Mouse (Mus musculus) limb, embryonic 12.5 days (tissue): Measurements from ENCODE around the gene Sds. TPM values are rescaled to one million over a fixed set of nuclear protein-coding genes. Genes with fewer than 3 reads are reported as not detected.
A peak's percentile ranks its signal among the peaks of the same experiment; 100 is the strongest.

ENCODE experiments used
- ATAC-seq: fragments of 200-750 bp; cut with Nextera tagmentation; 2 replicates; pipeline ENCODE4 v1.8.0; 2017; ENCODE audit warnings: low read depth, moderate TSS enrichment; ENCODE audit not compliant: insufficient number of reproducible peaks, insufficient read depth, low FRiP score, low TSS enrichment
- H3K27ac ChIP-seq: fragments of 300-500 bp; sonication (generic); 2 replicates; pipeline ENCODE4 v1.5.1; 2016; ENCODE audit warnings: mild to moderate bottlenecking, moderate library complexity
- H3K27me3 ChIP-seq: fragments of 300-500 bp; sonication (generic); 2 replicates; pipeline ENCODE4 v1.6.1; 2016; ENCODE audit warnings: mild to moderate bottlenecking, moderate library complexity
- H3K36me3 ChIP-seq: fragments of 300-500 bp; sonication (generic); 2 replicates; pipeline ENCODE4 v1.6.1; 2016; ENCODE audit warnings: mild to moderate bottlenecking, moderate library complexity
- H3K4me1 ChIP-seq: fragments of 300-500 bp; sonication (generic); replicated peaks from 2 replicates; pipeline ENCODE4 v1.6.1; 2016
- H3K4me2 ChIP-seq: fragments of 300-500 bp; sonication (generic); 2 replicates; pipeline ENCODE4 v1.6.1; 2016; ENCODE audit warnings: mild to moderate bottlenecking, moderate library complexity
- H3K4me3 ChIP-seq: fragments of 300-500 bp; sonication (generic); replicated peaks from 2 replicates; pipeline ENCODE4 v1.5.1; 2016; ENCODE audit warnings: mild to moderate bottlenecking
- H3K9ac ChIP-seq: fragments of 300-500 bp; sonication (generic); replicated peaks from 2 replicates; pipeline ENCODE4 v1.6.1; 2016; ENCODE audit warnings: mild to moderate bottlenecking, moderate library complexity
- H3K9me3 ChIP-seq: fragments of 300-500 bp; sonication (generic); 2 replicates; pipeline ENCODE4 v1.6.1; 2016; ENCODE audit warnings: mild to moderate bottlenecking, moderate library complexity
- WGBS: fragments of 180-500 bp; shearing (Covaris S2); methylation state at CpG from one replicate; pipeline ENCODE4 v1.1.7; 2016; 5-methylcytosine and 5-hydroxymethylcytosine counted together
- polyA plus RNA-seq: library from polyadenylated mRNA; unstranded; fragments of >200 nt; fragmentation: Nextera tagmentation; extraction: Ambion mirVana; gene quantifications from 2 replicates; pipeline ENCODE4 v1.2.1, GENCODE M21; 2016

The Sds gene
- polyA plus RNA-seq, 1 experiment from 2014 or later: not detected

GRCm38 (mm10) chr5:120447305-120447704 is 29.0 kb upstream of the Sds start:
- H3K9ac ChIP-seq: no peak overlapping the region
- H3K27me3 ChIP-seq: peaks cover 73% of the 10 kb centered on the region
- WGBS: 32% methylated on average over 13 of the region's 13 CpGs
- no peak for ATAC-seq
- no peak overlapping the region for H3K4me3 ChIP-seq
- no peak overlapping the region for H3K27ac ChIP-seq
- no peaks in the 10 kb centered on the region for H3K9me3 ChIP-seq
- no peak overlapping the region for H3K4me2 ChIP-seq
- H3K36me3 ChIP-seq: no peaks in the 10 kb centered on the region
- no peaks in the 10 kb centered on the region for H3K4me1 ChIP-seq

DNA sequence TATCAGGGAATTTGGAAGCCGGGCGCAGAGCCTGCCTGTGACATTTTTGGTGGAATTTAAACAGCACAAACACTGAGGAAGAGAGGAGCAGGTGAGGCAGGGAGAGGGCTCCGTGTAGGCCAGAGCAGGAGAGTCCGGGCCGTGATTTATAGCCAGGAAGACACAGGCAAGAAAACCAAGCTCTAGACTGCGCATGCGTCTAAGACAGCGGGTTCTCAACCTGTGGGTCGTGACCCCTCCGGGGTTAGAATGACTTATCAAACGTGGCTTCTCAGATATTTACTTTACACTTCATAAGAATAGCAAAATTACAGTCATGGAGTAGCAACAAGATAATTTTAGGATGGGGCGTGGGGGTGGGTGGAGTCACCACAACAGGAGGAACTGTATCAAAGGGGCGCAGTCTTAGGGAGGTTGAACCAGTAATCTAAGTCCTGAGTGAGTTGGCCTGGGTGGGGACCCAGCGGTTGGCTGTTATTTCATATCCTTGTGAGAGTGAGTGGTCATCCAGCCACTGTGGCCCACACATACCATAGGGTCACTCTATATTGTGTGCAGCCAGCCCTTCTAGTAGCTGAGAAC is 21.5 kb upstream of the Sds start:
- no peak overlapping the region for H3K27ac ChIP-seq
- peaks cover 79% of the 10 kb centered on the region for H3K27me3 ChIP-seq
- ATAC-seq: no peak
- no peak overlapping the region for H3K4me3 ChIP-seq
- H3K4me2 ChIP-seq: no peak overlapping the region; the same call in 1 of the 2 replicates
- H3K4me1 ChIP-seq: peaks cover 5% of the 10 kb centered on the region
- H3K36me3 ChIP-seq: no peaks in the 10 kb centered on the region
- 44% methylated on average over 14 of the region's 14 CpGs for WGBS
- H3K9me3 ChIP-seq: no peaks in the 10 kb centered on the region
- H3K9ac ChIP-seq: no peak overlapping the region

DNA sequence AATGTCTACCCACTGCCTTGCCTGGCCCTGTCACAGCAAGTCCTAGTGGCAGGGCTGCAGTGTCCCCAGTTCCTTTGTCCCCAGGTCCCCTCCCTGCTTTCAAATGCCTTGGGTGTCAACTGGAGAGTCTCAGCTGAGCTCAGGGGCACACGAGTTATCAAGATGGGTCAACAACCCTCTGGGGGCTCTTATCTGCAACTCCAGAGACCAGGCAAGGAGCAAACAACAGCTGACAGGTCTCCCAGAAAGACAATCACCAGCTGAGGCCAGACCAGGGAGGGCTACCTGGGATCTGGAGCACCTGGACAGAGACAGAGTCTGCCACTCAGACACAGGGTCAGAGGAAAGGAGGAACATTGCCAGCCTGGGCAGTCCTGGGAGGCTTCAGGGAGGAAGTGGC is 20.1 kb upstream of the Sds start:
- no peak overlapping the region for H3K27ac ChIP-seq
- H3K4me2 ChIP-seq: no peak overlapping the region
- 19% methylated on average over 1 of the region's 1 CpGs for WGBS
- ATAC-seq: no peak
- no peaks in the 10 kb centered on the region for H3K9me3 ChIP-seq
- H3K4me3 ChIP-seq: no peak overlapping the region
- no peak overlapping the region for H3K9ac ChIP-seq
- peaks cover 75% of the 10 kb centered on the region for H3K27me3 ChIP-seq
- peaks cover 5% of the 10 kb centered on the region for H3K4me1 ChIP-seq
- H3K36me3 ChIP-seq: no peaks in the 10 kb centered on the region

DNA sequence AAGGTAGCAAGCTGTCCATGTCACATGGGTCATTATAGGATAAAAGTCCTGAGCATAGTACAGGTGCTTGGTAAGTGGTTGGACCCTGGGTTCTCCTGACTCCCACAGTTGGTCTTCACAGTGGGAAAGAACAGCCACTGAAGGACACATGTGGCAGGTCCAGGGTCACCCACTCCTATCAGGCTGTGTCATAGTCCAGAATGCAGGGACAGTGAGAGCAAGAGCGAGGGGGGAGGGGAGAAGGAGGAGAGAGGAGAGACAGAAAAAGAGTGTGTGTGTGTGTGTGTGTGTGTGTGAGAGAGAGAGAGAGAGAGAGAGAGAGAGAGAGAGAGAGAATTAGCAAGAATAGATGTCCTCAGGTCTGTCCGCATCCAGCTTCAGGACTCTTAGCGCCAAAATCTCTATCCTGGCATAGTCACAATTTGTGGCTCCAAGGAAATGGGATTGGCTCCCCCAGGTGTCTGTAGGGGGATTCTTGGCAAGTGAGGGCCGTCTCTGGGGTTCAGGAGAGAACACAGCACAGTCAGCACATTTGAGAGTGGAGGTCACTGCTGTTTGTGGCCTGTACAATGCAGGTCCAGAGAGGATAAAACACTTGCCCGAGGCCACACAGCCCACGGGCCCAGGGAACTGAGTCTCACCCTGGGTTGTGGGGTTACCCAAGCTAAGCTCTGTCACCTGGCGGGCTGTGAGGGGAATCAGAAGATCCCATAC is 19.3 kb upstream of the Sds start:
- H3K27ac ChIP-seq: no peak overlapping the region
- no peaks in the 10 kb centered on the region for H3K36me3 ChIP-seq
- WGBS: 53% methylated on average over 7 of the region's 7 CpGs
- no peak overlapping the region for H3K9ac ChIP-seq
- H3K27me3 ChIP-seq: peaks cover 78% of the 10 kb centered on the region
- no peak for ATAC-seq
- no peak overlapping the region for H3K4me2 ChIP-seq
- no peak overlapping the region for H3K4me3 ChIP-seq
- H3K9me3 ChIP-seq: no peaks in the 10 kb centered on the region
- H3K4me1 ChIP-seq: peaks cover 5% of the 10 kb centered on the region

DNA sequence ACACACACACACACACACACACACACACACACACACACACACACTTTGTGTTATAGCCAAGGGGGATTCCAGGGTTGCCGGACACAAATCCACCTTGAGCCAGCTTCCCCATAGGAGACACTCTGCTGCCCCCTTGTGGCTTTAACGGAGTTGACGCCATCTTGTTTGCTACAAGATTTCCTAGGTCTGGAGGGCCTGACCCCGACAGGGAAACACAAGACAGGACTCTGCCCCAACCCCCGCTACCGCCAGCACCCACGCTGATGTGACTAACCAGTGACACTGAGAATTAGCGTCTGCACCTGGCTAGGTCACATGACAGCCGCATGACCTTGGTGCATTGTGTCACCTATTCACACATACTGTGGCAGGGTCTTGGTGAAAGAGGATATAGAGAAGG is 18.7 kb upstream of the Sds start:
- WGBS: 5% methylated on average over 9 of the region's 9 CpGs
- H3K9ac ChIP-seq: no peak overlapping the region
- no peak overlapping the region for H3K4me3 ChIP-seq
- H3K4me2 ChIP-seq: no peak overlapping the region
- no peak overlapping the region for H3K27ac ChIP-seq
- H3K4me1 ChIP-seq: peaks cover 5% of the 10 kb centered on the region
- peaks cover 79% of the 10 kb centered on the region for H3K27me3 ChIP-seq
- no peaks in the 10 kb centered on the region for H3K36me3 ChIP-seq
- no peak for ATAC-seq
- H3K9me3 ChIP-seq: no peaks in the 10 kb centered on the region

- 83% methylated on average over 10 of the region's 10 CpGs for WGBS
- no peak overlapping the region for H3K27ac ChIP-seq
- H3K36me3 ChIP-seq: no peaks in the 10 kb centered on the region
- peaks cover 76% of the 10 kb centered on the region for H3K27me3 ChIP-seq
- H3K9ac ChIP-seq: no peak overlapping the region
- H3K4me1 ChIP-seq: peaks cover 5% of the 10 kb centered on the region
- ATAC-seq: no peak
- no peak overlapping the region for H3K4me2 ChIP-seq
- H3K4me3 ChIP-seq: no peak overlapping the region
- no peaks in the 10 kb centered on the region for H3K9me3 ChIP-seq
Observed at GRCm38 (mm10) chr5:120459133-120459532, 17.2 kb upstream of the Sds start.

DNA sequence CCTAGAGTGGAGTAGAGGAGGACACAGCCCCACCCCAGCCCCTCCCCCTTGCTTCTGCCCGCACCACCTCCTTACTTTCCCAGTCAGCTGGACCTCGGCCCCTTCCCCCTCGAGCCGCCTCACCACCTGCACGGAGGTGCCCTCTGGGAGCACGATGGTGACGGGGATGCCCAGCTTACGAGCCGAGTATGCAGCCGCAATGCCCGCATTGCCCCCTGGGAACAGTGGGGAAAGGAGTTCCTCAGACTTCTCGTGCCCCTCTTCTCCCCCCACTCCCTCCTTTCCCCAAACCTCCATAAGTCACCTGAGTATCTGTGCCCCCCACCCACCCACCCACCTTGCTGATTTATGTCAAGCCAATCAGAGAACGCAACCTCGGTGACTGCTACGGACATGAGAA is 14.4 kb upstream of the Sds start:
- 72% methylated on average over 15 of the region's 15 CpGs for WGBS
- H3K4me3 ChIP-seq: no peak overlapping the region
- H3K27ac ChIP-seq: no peak overlapping the region
- no peaks in the 10 kb centered on the region for H3K36me3 ChIP-seq
- peaks cover 49% of the 10 kb centered on the region for H3K27me3 ChIP-seq
- no peak for ATAC-seq
- no peak overlapping the region for H3K9ac ChIP-seq
- H3K4me2 ChIP-seq: no peak overlapping the region
- 0 out of 2 replicates have a peak, but pooled peaks cover 6% of the 10 kb centered on the region for H3K9me3 ChIP-seq
- no peaks in the 10 kb centered on the region for H3K4me1 ChIP-seq

- Histone ChIP-seq H3K9me3 (0 out of 2 replicates have a peak, but pooled peaks cover 6% of the 10 kb centered on the region), H3K4me3 (no peak overlapping the region), H3K4me2 (no peak overlapping the region), H3K4me1 (no peaks in the 10 kb centered on the region), H3K36me3 (no peaks in the 10 kb centered on the region), H3K27ac (no peak overlapping the region), H3K27me3 (peaks cover 29% of the 10 kb centered on the region), H3K9ac (no peak overlapping the region)
- no peak for ATAC-seq
- 80% methylated on average over 4 of the region's 4 CpGs for WGBS
Observed at GRCm38 (mm10) chr5:120464321-120464720, 12.0 kb upstream of the Sds start.

- Histone ChIP-seq H3K4me3 (no peak overlapping the region), H3K27me3 (peaks cover 24% of the 10 kb centered on the region), H3K36me3 (no peaks in the 10 kb centered on the region), H3K9me3 (0 out of 2 replicates have a peak, but pooled peaks cover 6% of the 10 kb centered on the region), H3K4me2 (no peak overlapping the region), H3K4me1 (no peaks in the 10 kb centered on the region), H3K9ac (no peak overlapping the region), H3K27ac (no peak overlapping the region)
- WGBS: 40% methylated on average over 5 of the region's 5 CpGs
- no peak for ATAC-seq
Observed at GRCm38 (mm10) chr5:120465062-120465461, 11.3 kb upstream of the Sds start.

DNA sequence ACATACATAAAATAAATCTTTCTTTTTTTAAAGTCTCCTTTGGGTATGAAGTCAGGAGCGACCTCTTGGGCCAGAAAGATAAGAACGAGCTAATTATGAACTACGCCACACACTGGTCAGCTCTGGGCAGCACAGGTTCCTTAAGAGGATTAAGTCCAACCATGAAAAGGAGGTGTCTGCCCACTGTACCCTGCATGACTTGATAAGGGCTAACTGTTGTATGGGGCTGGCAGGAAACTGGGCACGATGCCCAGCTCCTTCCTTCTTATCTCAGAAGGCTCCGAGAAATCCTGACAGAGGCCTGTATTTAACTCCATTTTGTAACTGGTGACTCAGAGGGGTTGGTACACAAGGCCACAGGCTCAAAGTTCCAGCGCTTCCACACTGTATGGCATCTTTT is 10.5 kb upstream of the Sds start:
- no peak overlapping the region for H3K9ac ChIP-seq
- no peak overlapping the region for H3K4me3 ChIP-seq
- no peak overlapping the region for H3K27ac ChIP-seq
- 96% methylated on average over 6 of the region's 6 CpGs for WGBS
- H3K4me1 ChIP-seq: no peaks in the 10 kb centered on the region
- no peaks in the 10 kb centered on the region for H3K36me3 ChIP-seq
- H3K27me3 ChIP-seq: peaks cover 23% of the 10 kb centered on the region
- no peak for ATAC-seq
- H3K9me3 ChIP-seq: 0 out of 2 replicates have a peak, but pooled peaks cover 6% of the 10 kb centered on the region
- H3K4me2 ChIP-seq: no peak overlapping the region

GRCm38 (mm10) chr5:120467026-120467425 is 9.3 kb upstream of the Sds start:
- Histone ChIP-seq H3K4me2 (peak overlapping the region; percentile 33), H3K9ac (0 out of 2 replicates have a peak overlapping the region, but pooled peaks have one; percentile 1), H3K4me1 (peaks cover 4% of the 10 kb centered on the region; the same call in 1 of the 2 replicates), H3K4me3 (no peak overlapping the region), H3K27ac (no peak overlapping the region), H3K9me3 (0 out of 2 replicates have a peak, but pooled peaks cover 6% of the 10 kb centered on the region), H3K36me3 (no peaks in the 10 kb centered on the region), H3K27me3 (peaks cover 13% of the 10 kb centered on the region)
- ATAC-seq: no peak
- WGBS: 6% methylated on average over 4 of the region's 4 CpGs
